Mouse (Mus musculus) urinary bladder, postnatal 25 days (tissue): ENCODE measurements around the gene Tmem120a.

Experiments used
- DNase-seq: peaks from one replicate; pipeline ENCODE4 v3.0.0; 2022; ENCODE audit warnings: low spot score

Gene Tmem120a

GRCm38 (mm10) chr5:135707855-135708254 lies 36.4 kb downstream of the Tmem120a start:
- DNase-seq, result no peak

GRCm38 (mm10) chr5:135707039-135707438 lies 37.2 kb downstream of the Tmem120a start:
- DNase-seq, result no peak

- DNase-seq, result no peak
These were observed 38.9 kb downstream of the Tmem120a start for GRCm38 (mm10) chr5:135705383-135705782.

GRCm38 (mm10) chr5:135703431-135703830 lies 40.8 kb downstream of the Tmem120a start:
- DNase-seq, result no peak

GRCm38 (mm10) chr5:135702682-135703192 lies 41.5 kb downstream of the Tmem120a start:
- no peak for DNase-seq

GRCm38 (mm10) chr5:135702190-135702589 lies 42.1 kb downstream of the Tmem120a start:
- DNase-seq, result no peak

- no peak for DNase-seq
These were observed 42.6 kb downstream of the Tmem120a start for GRCm38 (mm10) chr5:135701601-135702000.

GRCm38 (mm10) chr5:135697711-135698111 lies 46.5 kb downstream of the Tmem120a start:
- no peak for DNase-seq

- no peak for DNase-seq
These were observed 48.9 kb downstream of the Tmem120a start for GRCm38 (mm10) chr5:135695277-135695721.

- DNase-seq, result no peak
These were observed 50.9 kb downstream of the Tmem120a start for GRCm38 (mm10) chr5:135693281-135693853.

GRCm38 (mm10) chr5:135691266-135691665 lies 53.0 kb downstream of the Tmem120a start:
- DNase-seq, result no peak

GRCm38 (mm10) chr5:135690401-135690800 lies 53.8 kb downstream of the Tmem120a start:
- DNase-seq, result no peak
